Mouse (Mus musculus) layer of hippocampus, adult 18-20 months (tissue): ENCODE results near the gene Prkar2a. TPM values are rescaled to one million over a fixed set of nuclear protein-coding genes. Genes with fewer than 3 reads are reported as not detected.

ENCODE experiments used
- DNase-seq, 2 experiments: peaks; one replicate each; pipeline ENCODE4 v3.0.0; 2022; ENCODE audit warnings: low spot score in 2 of 2
- total RNA-seq, 2 experiments: library from RNA; stranded (reverse); gene quantifications; 2 replicates each; pipeline ENCODE4 v1.2.3; 2021

Prkar2a gene
- total RNA-seq, 2 experiments from 2014 or later = 44.8 to 49.0 TPM

DNA sequence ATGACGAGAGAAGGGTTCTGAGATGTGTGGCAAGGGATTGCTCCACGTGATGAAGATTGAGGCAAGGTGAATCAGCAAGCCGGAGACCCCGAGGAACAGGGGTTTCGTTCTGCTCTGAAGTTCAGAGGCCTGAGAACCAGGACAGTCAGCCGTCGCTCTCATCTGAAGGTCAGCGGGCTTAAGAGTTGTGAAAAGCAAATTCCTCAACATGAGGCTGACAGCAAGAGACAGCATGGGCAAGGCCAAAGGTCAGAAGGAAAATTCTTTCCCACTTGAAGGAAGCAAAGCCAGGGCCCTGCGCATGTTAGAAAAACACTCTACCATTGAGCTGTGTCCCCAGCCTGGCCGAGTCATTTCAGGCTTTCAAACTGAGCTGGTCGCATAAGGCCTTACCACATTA, 61.5 kb downstream of the Prkar2a start:
- DNase-seq = no peak

DNA sequence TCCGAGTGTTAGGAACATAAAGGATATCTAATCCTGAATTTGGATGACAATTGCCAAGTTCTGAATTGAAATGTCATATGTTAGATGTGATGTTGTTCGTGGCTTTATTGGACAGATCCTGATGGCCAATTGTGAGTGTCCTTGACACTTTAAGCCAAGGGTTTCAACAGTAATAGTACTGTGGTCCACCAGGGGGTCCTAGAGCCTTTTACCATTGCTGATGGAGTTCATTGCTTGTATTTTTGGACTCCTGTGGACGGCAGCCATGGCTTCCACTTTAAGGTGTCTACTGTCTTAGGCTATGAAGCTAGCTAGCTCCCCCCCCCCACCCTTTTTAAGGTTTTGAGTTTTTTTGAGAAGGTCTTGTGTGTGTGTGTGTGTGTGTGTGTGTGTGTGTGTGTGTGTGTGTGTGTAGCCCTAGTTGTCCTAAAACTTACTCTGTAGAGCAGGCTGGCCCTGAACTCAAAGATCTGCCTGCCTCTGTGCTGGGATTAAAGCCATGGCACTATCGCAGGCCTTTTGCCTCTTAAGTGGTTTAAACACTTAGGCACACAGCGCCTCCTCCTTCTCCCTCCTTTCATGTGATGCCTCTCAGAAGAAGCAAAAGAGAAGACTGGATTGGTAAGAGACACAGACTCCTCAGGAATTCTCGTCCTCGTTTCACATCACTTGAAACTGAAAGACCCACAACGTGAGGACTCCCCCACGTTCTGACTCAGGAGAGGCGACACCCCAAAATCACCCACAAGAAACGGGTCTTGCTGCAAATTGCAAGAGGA, 63.2 kb downstream of the Prkar2a start:
- DNase-seq = no peak

DNA sequence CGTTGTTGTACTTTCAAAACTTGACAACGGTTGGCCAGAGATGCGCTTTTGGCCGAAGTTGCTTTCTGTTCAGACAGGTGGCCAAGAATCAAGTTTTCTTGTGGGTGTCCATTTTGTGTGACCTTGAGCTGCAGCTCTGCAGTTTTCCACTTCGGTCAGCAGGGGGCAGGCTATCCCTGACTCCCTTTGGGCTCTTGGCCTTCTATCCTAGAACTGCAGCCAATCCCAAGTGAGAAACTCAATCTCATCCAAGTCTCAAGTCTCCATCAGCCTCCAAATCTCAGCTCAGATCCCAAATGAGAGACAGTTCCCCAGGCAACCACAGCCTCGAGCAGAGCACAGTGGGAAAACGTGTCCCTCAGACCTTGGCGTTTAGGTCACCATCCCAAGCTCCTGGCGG, 64.2 kb downstream of the Prkar2a start:
- DNase-seq = peak; percentile 55 to 83

DNA sequence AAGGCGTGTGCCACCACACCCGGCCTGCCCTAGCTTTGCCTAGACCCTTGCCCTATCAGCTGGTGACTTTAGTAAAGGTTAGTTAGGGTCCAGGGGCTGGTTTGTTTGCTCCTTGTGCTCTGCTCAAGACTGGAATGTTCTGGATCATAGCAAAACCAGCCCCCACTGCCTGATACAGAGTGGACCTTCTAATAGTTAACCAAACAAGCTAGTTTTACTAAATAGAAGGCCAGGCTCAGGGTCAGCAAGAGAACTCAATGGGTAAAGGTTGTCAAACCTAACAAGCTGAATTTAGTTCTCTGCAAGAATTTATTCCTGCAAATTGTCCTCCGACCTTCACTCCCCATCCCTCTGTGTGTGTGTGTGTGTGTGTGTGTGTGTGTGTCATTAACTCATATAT, 64.9 kb downstream of the Prkar2a start:
- DNase-seq = no peak

DNA sequence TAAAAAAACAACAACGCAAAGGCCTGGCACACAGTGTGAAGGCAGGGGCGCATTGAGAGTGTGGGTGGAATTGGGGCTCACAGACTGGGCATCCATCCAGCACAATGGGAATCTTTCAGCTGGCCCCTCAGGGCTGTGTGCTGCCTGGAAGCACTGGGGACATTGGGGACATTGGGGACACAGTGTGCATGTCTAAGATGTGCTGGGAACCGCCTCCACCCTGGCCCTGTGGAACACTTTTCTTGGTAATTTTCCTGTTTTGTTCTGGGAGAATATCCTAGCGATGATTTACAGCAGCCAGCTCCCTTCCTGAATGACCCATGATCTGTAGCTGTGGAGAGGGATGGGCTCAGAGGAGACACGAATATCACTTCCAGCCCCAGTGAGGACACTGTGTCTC, 65.3 kb downstream of the Prkar2a start:
- DNase-seq = peak; percentile 67 to 88

DNA sequence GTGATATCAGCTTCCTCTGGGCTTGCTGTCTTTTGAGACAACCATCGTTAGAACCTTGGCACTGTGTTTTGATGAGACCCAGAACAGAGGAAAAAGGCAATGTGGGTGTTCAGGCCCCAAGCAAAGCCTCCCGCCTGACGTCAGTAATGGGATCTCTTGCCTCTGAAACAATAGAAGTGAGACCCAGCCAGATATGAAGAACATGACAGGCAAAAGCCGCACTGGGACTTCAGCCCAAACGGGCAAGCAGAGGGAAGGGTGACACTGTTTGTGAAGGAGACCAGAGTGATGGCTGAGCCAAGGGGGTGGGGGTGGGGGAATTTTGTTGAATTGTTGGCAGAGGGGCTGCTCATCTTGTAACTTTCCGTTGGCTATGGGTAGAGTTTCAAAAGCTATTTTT, 68.3 kb downstream of the Prkar2a start:
- DNase-seq = no peak

DNA sequence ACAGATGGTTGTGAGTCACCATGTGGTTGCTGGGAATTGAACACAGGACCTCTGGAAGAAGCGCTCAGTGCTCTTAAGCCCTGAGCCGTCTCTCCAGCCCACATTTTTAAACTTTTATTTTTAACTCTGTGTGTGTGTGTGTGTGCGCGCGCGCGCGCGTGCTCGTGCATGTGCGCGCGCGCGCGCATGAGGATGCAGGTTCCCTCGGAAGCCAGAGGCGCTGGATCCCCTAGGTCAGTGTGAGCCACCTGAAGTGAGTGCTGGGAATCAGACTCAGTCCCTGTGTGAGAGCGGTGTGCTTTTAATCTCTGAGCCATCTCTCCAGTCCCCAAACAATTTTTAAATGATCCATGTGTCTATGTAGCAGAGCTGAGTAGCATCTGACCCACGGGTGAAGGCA, 70.0 kb downstream of the Prkar2a start:
- DNase-seq = no peak

DNA sequence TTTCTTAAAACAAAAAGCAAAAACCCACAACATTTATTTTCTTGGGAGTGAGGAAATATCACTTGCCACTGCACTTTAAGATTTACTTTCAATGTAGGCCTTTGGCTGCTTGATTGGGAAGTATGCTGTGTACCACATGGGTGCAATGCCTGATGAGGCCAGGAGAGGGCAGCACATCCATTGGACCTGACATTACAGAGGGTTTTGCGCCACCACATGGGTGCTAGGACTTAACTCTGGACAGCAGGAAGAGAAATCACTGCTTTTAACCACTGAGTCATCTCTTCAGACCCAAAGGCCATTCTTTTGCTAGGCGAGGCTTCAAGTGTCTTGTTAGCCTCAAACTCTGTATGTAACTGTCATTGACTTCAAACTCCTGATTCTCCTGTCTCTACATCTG, 70.7 kb downstream of the Prkar2a start:
- DNase-seq = no peak

DNA sequence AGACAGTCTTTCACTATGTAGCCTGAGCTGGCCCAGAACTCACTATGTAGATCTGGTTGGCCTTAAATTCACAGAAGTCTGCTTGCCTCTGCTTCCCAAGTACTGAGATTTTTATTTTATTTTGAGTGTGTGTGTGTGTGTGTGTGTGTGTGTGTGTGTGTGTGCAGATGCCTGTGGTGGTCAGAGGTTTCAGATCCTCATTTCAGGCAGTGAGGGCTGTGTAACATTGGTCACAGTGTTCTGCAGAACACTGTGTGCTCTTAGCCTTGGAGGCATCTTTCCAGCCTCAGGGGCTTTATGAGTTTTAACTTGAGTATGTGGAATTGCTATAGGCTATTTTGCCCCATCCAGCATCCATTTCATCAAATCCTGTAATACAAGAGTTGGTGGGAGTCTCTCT, 72.4 kb downstream of the Prkar2a start:
- no peak for DNase-seq

DNA sequence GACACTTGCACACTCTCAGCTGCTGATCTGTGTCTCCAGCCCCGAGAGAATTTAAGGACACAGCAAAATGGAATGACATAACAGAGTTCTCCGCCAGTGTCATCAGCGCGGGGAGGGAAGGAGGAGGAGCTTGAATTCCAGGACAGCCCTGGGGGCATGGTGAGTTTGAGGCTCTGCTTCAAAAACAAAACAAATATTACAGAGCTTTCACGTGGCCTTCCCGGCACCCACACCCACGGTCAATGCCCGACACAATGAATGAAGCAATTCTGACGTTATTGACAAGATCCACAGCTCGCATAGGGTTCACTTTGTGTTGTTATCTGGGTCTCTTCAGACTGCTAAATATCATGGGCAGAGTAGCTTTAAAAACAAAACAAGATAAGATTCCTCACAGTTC, 75.9 kb downstream of the Prkar2a start:
- no peak for DNase-seq

DNA sequence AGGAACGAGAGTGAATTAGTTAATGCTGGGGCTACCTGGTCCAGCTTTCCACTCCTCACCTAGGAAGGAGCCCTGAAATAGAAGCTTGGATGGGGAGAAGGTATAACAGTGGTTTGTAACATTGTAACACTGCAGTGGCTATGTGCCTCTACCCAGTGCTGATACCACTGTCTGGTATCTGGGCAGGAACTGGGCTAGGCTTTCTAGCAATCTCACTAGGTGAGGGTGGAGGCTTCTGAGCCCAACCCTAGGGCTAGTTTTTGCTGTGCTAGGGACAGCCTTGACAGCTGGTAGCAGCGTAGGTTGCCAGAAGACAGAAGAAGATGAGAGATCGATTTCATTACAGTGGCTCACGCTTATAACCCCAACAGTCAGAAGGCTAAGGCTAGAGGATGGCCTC, 87.5 kb downstream of the Prkar2a start:
- no peak for DNase-seq

DNA sequence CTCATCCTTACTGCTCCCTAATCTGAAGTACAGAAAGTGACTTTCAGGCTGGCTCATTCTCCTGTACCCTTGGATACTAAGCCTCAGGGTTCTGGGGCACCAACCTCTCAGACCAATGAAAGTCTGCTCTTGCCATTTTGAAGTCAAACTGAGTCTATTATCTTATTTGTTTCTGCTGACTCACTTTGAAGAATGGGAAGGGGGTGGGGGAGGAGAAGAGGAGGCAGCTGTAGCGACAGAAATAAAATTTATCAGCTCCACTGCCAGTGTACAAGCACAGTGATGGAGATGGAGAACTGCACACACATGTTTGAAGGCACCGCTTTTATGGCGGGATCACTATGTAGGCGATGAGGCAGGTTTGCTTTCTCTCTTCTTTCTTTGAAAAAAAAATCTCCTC, 88.2 kb downstream of the Prkar2a start:
- no peak for DNase-seq

DNA sequence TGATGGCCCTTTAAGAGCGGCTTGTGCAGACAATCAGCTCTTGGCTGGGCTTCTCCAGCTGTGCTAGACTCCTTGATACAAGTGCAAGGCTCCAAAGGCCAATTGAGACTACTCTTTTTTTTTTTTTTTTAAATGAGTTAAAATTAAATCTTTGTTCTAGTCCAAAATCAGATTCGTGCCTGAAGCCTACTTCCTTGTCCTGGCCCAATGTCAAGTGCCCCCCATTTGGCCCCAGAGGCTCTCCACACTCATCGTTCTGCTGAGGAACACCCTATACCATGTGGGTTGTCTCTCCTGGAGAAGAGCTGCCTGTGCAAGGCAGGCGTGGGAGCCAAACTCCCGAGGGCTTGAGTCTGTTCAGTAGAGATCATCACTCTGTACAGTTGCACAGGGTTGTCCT, 91.8 kb downstream of the Prkar2a start:
- no peak for DNase-seq

DNA sequence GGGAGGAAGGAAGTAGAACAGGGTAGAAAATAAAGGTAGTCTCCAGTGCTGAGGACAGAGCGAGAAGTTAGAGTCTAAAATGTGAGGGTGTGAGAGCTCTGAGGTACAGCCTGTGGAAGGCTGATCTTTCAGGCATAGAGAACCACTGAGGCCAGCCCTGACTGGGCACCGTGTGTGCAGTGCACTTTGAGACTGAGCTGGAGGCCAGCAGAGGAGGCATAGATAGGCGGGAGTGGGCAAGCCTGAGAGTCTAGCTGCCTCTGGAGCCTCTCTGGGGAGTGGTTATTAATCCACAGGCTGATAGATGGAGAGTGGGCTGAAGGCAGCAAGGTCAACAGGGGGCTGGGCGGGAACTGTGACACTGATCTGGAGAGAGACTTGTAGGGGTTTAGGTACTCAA, 92.8 kb downstream of the Prkar2a start:
- no peak for DNase-seq

DNA sequence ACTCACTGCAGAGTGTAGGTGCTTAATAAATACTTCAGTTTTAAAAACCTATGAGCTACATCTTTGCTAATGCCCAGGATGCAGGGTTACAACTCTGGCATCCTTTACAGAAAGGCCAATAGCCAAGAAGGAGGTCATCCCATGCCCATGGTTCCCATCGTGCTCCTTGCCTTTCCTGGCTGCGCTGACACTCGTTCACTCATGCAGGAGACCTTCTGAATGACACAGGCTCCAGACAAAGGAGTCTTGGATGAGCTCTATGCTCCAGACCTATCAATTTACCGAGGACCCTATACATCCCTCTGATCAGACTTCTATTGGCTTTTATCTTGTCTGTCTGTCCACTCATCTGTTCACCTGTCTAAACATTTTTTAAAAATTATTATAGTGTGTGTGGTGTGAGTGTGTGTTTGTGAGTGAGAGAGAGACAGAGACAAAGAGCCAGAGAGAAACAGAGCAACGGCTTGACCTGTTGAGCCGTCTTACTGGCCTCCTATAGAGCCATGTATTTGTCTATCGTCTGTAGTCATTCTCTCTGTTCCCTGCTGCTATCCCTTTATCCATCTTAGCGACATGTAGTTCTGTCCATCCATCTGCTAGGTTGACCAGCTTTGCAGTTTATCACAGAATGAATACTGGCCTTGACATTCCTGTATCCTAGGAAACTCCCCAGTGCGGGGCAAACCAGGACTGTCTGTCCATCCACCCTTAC, 93.9 kb downstream of the Prkar2a start:
- DNase-seq = no peak

DNA sequence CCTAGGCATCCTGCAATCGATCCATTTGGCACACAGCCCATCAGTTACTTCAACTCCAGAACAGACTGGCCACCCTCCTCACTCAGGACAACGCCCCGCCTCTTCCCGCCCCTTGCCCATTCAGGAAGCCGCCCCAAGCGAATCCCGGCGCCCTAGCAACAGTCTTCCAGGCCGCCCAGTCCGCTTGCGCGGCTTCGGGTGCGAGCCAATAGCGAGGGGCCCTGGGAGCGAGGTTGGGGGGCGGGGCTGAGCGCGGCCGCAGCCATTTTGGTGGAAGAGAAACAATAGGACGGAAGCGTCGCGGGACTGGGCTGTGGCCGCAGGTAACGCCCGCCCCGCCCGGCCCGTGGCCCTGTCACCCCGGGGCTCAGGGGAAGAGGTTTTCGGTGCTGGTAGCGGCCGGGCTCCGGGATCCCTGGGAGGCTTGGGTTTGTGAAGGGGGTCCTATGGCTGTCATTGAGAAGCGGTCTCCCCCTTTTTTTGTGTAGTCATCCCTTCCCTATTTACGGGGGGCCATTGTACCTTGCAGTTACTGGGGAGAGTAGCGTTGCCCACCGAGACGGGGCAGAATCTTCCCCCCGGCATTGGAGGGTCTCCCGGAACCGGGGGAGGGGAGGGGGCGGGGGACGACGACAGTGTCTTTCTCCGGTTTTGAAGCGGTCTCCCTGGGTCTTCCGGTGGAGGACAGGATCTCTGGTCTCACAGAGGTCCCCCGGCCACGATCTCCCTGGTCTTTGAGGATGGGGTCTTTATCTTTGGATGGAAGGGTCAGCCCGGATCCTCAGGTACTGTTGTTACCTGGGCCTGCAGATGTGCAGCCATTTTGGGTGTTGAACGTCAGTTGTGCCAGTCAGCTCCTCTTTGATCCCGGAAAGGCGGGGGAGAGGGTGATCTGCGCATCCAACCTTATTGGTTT, 94.7 kb downstream of the Prkar2a start, which contains the start of gene Ip6k2:
Ip6k2 (plus strand) TSS at position 249 of the 916 bp plus-strand sequence.
- peak; percentile 97 for DNase-seq

DNA sequence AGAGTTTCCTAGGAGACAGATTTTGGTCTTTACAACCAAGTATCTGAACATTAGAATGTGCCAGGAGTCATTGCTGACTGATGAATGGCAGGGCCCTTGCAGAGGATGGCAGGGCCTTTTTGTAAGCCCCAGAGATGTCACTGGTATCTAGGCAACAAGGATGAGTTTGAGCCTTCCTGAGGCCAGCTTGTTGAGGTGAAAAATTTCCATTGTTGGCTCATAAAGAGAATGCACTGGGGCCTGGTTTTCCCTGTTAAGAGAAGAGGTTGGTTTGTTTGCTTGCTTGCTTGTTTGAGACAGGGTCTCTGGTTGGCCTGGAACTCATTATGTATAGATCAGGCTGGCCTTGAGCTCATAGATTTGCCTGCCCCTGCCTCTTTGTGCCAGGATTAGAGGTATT, 96.3 kb downstream of the Prkar2a start:
- no peak for DNase-seq

DNA sequence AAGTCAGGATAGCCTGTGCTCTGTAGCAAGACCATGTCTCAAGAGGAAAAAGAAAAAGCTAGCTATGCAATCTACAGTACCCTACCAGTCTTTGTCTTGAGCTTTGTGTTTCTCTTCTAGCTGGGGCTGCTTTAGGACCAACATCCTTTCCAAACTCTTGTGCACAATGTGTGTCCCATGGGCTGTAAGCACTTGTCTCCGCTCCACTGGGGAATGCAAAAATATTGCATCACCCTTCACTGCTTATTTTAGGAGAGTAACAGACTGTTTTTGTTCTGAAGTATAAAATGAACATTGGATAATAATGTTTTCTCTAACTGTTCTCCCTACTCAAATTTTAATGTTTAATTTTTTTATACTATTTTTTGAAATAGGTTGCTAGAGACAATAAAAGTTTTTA, 97.4 kb downstream of the Prkar2a start:
- DNase-seq = no peak

DNA sequence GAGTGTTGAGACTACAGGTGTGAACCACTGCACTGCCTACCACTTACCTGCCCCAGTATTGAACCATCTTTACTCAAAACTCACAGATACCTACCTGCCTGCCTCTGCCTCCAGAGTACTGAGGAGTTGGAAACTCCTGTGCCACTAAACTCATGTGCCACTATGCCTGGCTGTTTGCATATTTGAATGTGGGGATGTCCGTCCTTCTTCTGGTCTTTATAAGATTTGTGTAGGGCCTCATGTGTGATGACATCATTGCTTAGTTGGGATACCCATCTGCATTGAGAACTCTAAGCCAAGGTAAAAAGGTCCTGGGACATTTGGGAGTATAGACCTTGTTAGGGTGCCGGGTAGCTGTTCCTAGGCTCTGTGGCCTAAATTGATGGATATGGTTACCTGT, 98.0 kb downstream of the Prkar2a start:
- DNase-seq = no peak

DNA sequence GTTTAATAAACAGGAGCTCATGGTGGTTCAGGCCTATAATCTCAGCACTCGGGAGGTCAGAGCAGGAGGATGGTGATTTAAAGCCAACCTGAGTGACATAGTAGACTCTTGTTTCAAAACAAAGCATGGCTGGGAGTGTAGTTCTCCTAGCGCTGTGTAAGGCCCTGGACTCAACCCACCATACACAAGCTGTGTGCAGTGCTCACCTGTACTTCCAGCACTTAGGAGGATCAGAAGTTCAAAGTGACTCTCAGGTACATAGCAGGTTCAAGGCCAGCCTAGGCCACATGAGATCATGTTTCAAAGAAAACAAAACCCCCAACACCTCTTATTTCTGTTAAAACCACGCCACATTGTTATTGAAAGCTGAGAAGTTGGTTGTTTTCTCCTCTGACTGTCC, 99.6 kb downstream of the Prkar2a start:
- no peak for DNase-seq

DNA sequence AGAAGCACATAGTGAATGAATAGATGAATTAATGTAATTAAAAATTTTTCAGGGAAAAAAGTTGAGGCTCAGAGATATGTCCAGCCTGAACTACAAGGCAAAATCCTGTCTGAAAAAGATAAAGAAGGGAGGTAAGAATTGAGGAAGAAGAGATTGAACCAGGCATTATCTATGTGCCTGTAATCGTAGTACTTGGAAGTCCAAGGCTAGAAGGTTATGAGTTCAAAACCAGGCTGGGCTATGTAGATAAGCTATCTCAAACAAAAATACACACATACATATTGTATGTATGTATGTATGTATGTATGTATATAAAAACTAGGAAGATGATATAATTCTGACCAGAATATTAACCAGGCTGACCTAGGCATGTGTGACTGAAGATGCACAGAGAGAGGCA, 103.2 kb downstream of the Prkar2a start:
- no peak for DNase-seq

DNA sequence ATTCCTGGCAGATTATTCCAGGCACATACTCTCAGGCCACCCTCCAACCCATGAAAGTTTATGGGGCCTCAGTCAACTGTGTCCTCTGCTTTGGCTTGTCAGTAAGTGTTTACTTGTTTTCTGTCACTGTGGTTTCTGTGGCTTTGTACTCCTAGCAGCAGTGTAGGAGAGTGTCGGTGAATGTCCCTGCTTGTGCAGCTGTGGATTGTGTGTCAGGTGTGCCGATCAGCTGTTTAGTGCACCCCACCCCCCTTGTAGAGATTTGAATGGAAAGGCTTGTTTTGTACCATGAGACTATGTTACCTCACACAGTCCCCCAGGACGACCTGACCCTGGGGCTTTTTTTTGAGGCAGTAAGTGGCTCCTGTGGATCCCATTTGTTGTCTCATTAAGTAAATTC, 103.6 kb downstream of the Prkar2a start:
- no peak for DNase-seq
